Mouse (Mus musculus): ENCODE results near the gene C1rl.

- no peak for TF ChIP-seq CTCF (IDR thresholded peaks at IDR 0.05; ENCODE audit: low read depth)
- no peak for TF ChIP-seq EP300 (optimal IDR thresholded peaks at IDR 0.05)
Observed at GRCm38 (mm10) chr6:124457827-124458226, 35.1 kb upstream of the C1rl start.
